Mouse (Mus musculus) heart, postnatal 10 days (tissue): Measurements from ENCODE around the gene Gldn. TPM values are rescaled to one million over a fixed set of nuclear protein-coding genes. Genes with fewer than 3 reads are reported as not detected.

Source experiments
- total RNA-seq, 2 experiments: library from RNA; stranded (reverse); gene quantifications; 2 replicates each; pipeline ENCODE4 v1.2.3; 2021

The Gldn gene
- total RNA-seq, 2 experiments from 2014 or later: 0.10 to 0.24 TPM

Other genes starting within 250 kb of the Gldn start
- under 1 TPM; 0.22 to 0.32 TPM for gene Tnfaip8l3, start 218.1 kb upstream of the Gldn start, total RNA-seq
- not detected for gene Cyp19a1, start 18.4 kb upstream of the Gldn start, total RNA-seq
- 10 to 100 TPM; 19.1 to 22.1 TPM for gene Dmxl2, start 215.1 kb downstream of the Gldn start, total RNA-seq